Mouse (Mus musculus) neural tube, embryonic 14.5 days (tissue): ENCODE measurements at regions not wholly inside any gene's neighbourhood (a gene's known extent, or its start where the extent isn't known, plus 50 kb on each side); places are given as distances from the start of the nearest gene placed in this dataset.
A peak's percentile ranks its signal among the peaks of the same experiment; 100 is the strongest.

Experiments used
- ATAC-seq: fragments of 200-750 bp; cut with Nextera tagmentation; 2 replicates; pipeline ENCODE4 v1.8.0; 2017; ENCODE audit warnings: low read depth, mild to moderate bottlenecking, moderate TSS enrichment, moderate library complexity
- H3K27ac ChIP-seq: fragments of 300-500 bp; sonication (generic); 2 replicates; pipeline ENCODE4 v1.5.1; 2014; ENCODE audit warnings: low read depth, mild to moderate bottlenecking, control low read depth, low read length, moderate library complexity, mixed read lengths
- H3K27me3 ChIP-seq: fragments of 300-500 bp; sonication (generic); 2 replicates; pipeline ENCODE4 v1.6.1; 2014; ENCODE audit warnings: low read length; ENCODE audit not compliant: control insufficient read depth, insufficient read depth
- H3K36me3 ChIP-seq: fragments of 300-500 bp; sonication (generic); 2 replicates; pipeline ENCODE4 v1.6.1; 2014; ENCODE audit warnings: low read length, mixed read lengths; ENCODE audit not compliant: control insufficient read depth, insufficient read depth
- H3K4me1 ChIP-seq: fragments of 300-500 bp; sonication (generic); 2 replicates; pipeline ENCODE4 v1.6.1; 2014; ENCODE audit warnings: low read length; ENCODE audit not compliant: control insufficient read depth, insufficient read depth
- H3K4me2 ChIP-seq: fragments of 300-500 bp; sonication (generic); 2 replicates; pipeline ENCODE4 v1.6.1; 2014; ENCODE audit warnings: mild to moderate bottlenecking, low read depth, low read length, control low read depth
- H3K4me3 ChIP-seq: fragments of 300-500 bp; sonication (generic); 2 replicates; pipeline ENCODE4 v1.5.1; 2014; ENCODE audit warnings: low read depth, low read length, control low read depth, mixed read lengths
- H3K9ac ChIP-seq: fragments of 300-500 bp; sonication (generic); replicated peaks from 2 replicates; pipeline ENCODE4 v1.6.1; 2014; ENCODE audit warnings: low read depth, mild to moderate bottlenecking, control low read depth, low read length, mixed read lengths
- H3K9me3 ChIP-seq: fragments of 300-500 bp; sonication (generic); 2 replicates; pipeline ENCODE4 v1.6.1; 2016; ENCODE audit warnings: low read length; ENCODE audit not compliant: control insufficient read depth
- WGBS: fragments of 180-500 bp; shearing (Covaris S2); extraction: QIAGEN DNeasy Blood & Tissue Kit; methylation state at CpG from one replicate; pipeline ENCODE4 v1.1.7; 2014; 5-methylcytosine and 5-hydroxymethylcytosine counted together

GRCm38 (mm10) chr6:22443170-22443569 lies 87.1 kb upstream of the Fam3c start:
- Histone ChIP-seq H3K27ac (no peak overlapping the region), H3K4me1 (no peaks in the 10 kb centered on the region), H3K4me2 (no peak overlapping the region), H3K9me3 (no peaks in the 10 kb centered on the region), H3K4me3 (no peak overlapping the region), H3K27me3 (no peaks in the 10 kb centered on the region), H3K9ac (no peak overlapping the region), H3K36me3 (no peaks in the 10 kb centered on the region)
- WGBS, result 80% methylated on average over 3 of the region's 3 CpGs
- ATAC-seq, result no peak

- WGBS, result 87% methylated on average over 8 of the region's 8 CpGs
- H3K4me1 ChIP-seq, result no peaks in the 10 kb centered on the region
Measured at GRCm38 (mm10) chr6:22442591-22442990, 86.5 kb upstream of the Fam3c start.

GRCm38 (mm10) chr6:22439871-22440270 lies 83.8 kb upstream of the Fam3c start:
- no peak overlapping the region for H3K9ac ChIP-seq
- WGBS, result 87% methylated on average over 9 of the region's 9 CpGs
- no peak overlapping the region for H3K27ac ChIP-seq
- no peaks in the 10 kb centered on the region for H3K4me1 ChIP-seq
- ATAC-seq, result no peak
- H3K4me3 ChIP-seq, result no peak overlapping the region
- H3K27me3 ChIP-seq, result no peaks in the 10 kb centered on the region
- no peaks in the 10 kb centered on the region for H3K36me3 ChIP-seq
- H3K9me3 ChIP-seq, result no peaks in the 10 kb centered on the region
- no peak overlapping the region for H3K4me2 ChIP-seq

More at GRCm38 (mm10) chr6:22442591-22442990, 86.5 kb upstream of the Fam3c start:
- Histone ChIP-seq H3K9ac (no peak overlapping the region), H3K4me3 (no peak overlapping the region), H3K36me3 (no peaks in the 10 kb centered on the region), H3K27me3 (no peaks in the 10 kb centered on the region), H3K9me3 (no peaks in the 10 kb centered on the region), H3K4me2 (no peak overlapping the region), H3K27ac (no peak overlapping the region)
- ATAC-seq, result no peak

DNA sequence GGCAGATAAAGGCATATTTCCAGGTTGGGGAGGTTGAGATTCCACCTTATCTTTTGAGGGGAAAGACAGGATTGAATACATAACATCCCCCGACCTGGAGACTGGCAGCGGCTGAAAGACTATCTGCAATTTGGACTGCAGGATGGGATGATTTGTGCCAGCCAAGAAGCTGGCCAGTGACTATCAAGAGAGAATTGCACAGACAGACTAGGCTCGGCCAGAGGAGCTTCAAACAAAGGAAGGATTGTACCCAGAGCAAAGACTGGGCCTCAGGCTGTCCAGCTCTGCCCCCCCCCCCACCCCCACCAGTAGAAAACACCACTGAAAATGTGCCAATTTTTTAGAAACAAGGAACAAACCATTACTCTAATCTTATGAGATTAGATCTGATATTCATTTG lies 73.0 kb upstream of the Fam3c start:
- 30% methylated on average over 3 of the region's 3 CpGs for WGBS

DNA sequence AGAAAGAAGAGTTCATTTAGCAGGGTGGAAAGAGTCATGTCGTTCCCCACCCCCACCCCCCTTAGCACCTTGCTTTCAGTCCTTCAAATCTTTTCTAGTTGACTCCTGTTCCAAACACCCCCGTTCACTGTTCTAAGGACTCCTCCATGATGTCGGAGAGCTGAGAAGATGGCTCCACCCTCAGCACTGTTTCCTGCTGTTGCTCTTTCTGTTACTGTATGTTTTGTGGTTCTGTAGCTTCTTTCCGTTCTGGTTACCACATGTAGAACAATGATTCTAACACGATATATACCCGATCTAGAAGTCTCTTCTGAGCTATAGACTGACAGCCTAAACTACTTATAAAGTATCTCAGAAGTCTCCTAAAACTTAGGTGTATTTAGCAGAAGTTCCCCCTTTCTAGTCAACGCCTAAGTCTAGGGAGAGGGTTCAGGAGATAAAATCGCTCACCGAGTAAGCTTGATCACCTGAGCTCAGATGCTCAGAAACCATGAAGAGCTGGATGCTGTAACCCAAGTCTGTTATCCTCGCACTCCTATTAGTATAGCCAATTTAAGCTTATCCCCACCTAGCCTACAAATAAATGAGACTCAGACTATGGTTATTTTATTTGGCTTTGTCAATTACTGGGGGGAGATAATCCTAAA lies 68.2 kb upstream of the Fam3c start:
- H3K9ac ChIP-seq, result no peak overlapping the region
- H3K4me2 ChIP-seq, result no peak overlapping the region
- H3K9me3 ChIP-seq, result no peaks in the 10 kb centered on the region
- no peak overlapping the region for H3K27ac ChIP-seq
- no peaks in the 10 kb centered on the region for H3K27me3 ChIP-seq
- no peak overlapping the region for H3K4me3 ChIP-seq
- no peaks in the 10 kb centered on the region for H3K36me3 ChIP-seq
- ATAC-seq, result no peak
- 95% methylated on average over 10 of the region's 10 CpGs for WGBS
- no peaks in the 10 kb centered on the region for H3K4me1 ChIP-seq

More for the DNA sequence above, 73.0 kb upstream of the Fam3c start:
- H3K4me2 ChIP-seq, result no peak overlapping the region
- H3K9ac ChIP-seq, result no peak overlapping the region
- ATAC-seq, result peak; percentile 70
- H3K27ac ChIP-seq, result no peak overlapping the region
- H3K27me3 ChIP-seq, result no peaks in the 10 kb centered on the region
- no peaks in the 10 kb centered on the region for H3K36me3 ChIP-seq
- H3K4me3 ChIP-seq, result no peak overlapping the region
- H3K4me1 ChIP-seq, result no peaks in the 10 kb centered on the region
- H3K9me3 ChIP-seq, result no peaks in the 10 kb centered on the region

DNA sequence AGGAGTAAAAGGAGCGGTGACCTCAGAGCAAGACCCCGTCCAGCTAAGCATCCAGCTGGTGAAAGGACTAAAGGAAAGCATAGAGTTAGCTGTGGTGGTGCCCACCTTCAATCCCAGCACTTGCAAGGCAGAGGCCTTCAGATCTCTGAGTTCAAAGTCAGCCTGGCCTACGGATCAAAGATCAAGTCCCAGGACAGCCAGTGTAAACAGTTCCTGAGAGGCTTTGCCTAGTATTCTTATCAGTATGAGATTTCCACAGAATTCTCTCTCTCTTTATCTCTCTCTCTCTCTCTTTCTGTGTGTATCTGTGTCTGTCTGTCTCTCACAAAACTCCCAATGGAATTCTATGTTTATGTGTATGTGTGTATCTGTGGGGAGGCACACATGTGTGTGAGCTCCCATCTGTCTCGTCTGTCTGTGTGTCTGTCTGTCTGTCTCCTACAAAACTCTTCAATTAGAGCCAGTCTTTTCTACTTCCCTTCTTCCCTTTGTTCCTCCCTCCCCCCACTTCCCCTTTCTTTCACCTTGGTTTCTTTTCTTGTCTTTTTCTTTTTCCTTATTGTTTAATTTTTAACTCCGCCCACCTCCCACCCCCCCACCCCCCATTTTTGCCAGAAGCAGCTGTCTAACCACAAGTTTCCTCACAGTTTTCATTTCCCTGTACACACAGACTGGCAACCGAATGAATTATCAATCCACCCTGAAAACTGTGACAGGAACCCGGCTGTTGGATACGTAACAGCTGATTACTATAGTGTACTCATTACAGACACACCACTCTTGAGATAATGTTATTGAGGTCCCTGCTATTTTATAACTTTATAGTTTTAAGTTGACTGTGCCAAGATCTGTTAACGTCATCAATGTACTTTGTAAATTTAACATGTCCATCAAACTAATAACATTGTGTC lies 67.3 kb upstream of the Fam3c start:
- WGBS, result 85% methylated on average over 9 of the region's 9 CpGs
- H3K4me1 ChIP-seq, result no peaks in the 10 kb centered on the region
- H3K4me3 ChIP-seq, result no peak overlapping the region
- no peak for ATAC-seq
- H3K27ac ChIP-seq, result no peak overlapping the region
- H3K4me2 ChIP-seq, result no peak overlapping the region
- H3K36me3 ChIP-seq, result no peaks in the 10 kb centered on the region
- no peaks in the 10 kb centered on the region for H3K27me3 ChIP-seq
- no peak overlapping the region for H3K9ac ChIP-seq
- no peaks in the 10 kb centered on the region for H3K9me3 ChIP-seq

DNA sequence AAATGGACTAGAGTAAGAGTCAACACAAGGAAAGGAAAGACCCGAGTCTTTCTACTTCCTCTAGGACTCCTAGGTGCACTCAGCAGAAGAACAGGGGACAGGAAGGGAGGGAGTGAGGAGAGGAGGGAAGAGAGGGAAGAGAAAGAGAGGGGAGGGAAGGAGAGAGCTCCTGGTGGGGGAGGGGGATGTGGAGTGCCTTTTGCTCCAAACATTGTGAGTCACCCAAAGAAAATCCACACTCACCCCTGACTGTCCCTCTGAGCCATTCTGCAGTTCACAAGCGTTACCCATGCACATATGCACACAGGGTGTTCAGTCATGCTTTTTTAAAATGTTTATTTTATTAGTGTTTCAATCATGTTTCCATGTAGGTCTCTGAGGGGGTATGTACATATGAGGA lies 65.5 kb upstream of the Fam3c start:
- no peaks in the 10 kb centered on the region for H3K36me3 ChIP-seq
- ATAC-seq, result no peak
- no peak overlapping the region for H3K27ac ChIP-seq
- H3K4me1 ChIP-seq, result no peaks in the 10 kb centered on the region
- H3K4me2 ChIP-seq, result no peak overlapping the region
- H3K9ac ChIP-seq, result no peak overlapping the region
- WGBS, result 63% methylated on average over 2 of the region's 2 CpGs
- no peak overlapping the region for H3K4me3 ChIP-seq
- no peaks in the 10 kb centered on the region for H3K27me3 ChIP-seq
- H3K9me3 ChIP-seq, result no peaks in the 10 kb centered on the region

GRCm38 (mm10) chr6:22418279-22418678 lies 62.2 kb upstream of the Fam3c start:
- Histone ChIP-seq H3K9ac (no peak overlapping the region), H3K36me3 (no peaks in the 10 kb centered on the region), H3K4me2 (no peak overlapping the region), H3K9me3 (no peaks in the 10 kb centered on the region), H3K27ac (no peak overlapping the region), H3K27me3 (no peaks in the 10 kb centered on the region), H3K4me3 (no peak overlapping the region), H3K4me1 (no peaks in the 10 kb centered on the region)
- 86% methylated on average over 4 of the region's 4 CpGs for WGBS
- no peak for ATAC-seq

- Histone ChIP-seq H3K9me3 (no peaks in the 10 kb centered on the region), H3K36me3 (no peaks in the 10 kb centered on the region), H3K9ac (no peak overlapping the region), H3K4me3 (no peak overlapping the region), H3K4me1 (no peaks in the 10 kb centered on the region), H3K27ac (no peak overlapping the region), H3K27me3 (no peaks in the 10 kb centered on the region), H3K4me2 (no peak overlapping the region)
- WGBS, result 24% methylated on average over 2 of the region's 2 CpGs
- ATAC-seq, result no peak
Measured at GRCm38 (mm10) chr6:22417189-22417588, 61.1 kb upstream of the Fam3c start.
